Mouse (Mus musculus): ENCODE data around the gene Mst1. TPM values are rescaled to one million over a fixed set of nuclear protein-coding genes. Genes with fewer than 3 reads are reported as not detected.

Mst1 gene
- total RNA-seq, 2 experiments from 2014 or later = not detected

DNA sequence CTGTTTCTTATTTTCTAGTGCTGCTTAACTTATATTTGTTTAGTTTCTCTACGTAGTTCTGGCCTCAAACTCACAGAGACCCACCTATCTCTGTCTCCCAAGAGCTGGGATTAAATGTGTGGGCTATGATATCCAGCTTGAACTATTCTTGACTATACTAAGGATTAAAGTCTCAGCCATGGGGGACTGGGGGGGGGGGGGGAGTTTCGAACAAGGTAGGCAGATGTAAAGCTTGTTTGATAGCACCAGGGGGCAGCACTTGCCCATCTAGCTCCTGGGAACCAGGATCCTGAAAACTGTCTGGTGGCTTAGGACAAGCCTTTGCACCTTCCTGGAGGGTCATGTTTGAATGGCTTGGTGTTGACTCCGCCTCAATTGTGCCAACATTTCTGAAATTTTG, 15.3 kb downstream of the Mst1 start:
- peak in 1 of 2 experiments; percentile 64 for DNase-seq (ENCODE audit: low spot score in 2 of 2)

- DNase-seq (ENCODE audit: low spot score in 2 of 2) = no peak
Observed at GRCm38 (mm10) chr9:108095949-108096712, 15.9 kb downstream of the Mst1 start.

DNA sequence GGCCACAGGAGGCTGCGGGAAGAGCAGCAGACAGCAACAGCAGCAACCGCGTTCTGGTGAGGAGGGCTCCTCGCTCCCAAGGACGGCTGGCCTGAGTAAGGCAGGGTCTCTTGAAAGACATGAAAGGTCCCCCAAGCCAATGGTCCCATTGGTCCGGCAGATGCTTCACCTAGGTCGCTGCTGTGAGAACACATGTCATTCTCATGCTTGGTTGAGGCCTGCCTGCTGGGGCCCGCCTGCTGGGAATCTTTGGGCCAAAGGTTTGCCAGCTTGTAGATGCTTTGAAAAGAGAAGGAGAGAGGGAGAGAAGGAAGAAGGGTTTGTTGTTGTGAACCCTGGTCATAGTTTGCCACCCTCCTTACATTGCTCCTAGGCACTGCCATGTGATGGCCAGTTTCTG, 19.4 kb downstream of the Mst1 start:
- DNase-seq (ENCODE audit: low spot score in 2 of 2) = no peak

- no peak for DNase-seq (ENCODE audit: low spot score in 2 of 2)
Observed at GRCm38 (mm10) chr9:108104766-108105548, 24.7 kb downstream of the Mst1 start.

- DNase-seq (ENCODE audit: low spot score in 2 of 2) = no peak
Observed at GRCm38 (mm10) chr9:108105549-108105863, 25.3 kb downstream of the Mst1 start.

DNA sequence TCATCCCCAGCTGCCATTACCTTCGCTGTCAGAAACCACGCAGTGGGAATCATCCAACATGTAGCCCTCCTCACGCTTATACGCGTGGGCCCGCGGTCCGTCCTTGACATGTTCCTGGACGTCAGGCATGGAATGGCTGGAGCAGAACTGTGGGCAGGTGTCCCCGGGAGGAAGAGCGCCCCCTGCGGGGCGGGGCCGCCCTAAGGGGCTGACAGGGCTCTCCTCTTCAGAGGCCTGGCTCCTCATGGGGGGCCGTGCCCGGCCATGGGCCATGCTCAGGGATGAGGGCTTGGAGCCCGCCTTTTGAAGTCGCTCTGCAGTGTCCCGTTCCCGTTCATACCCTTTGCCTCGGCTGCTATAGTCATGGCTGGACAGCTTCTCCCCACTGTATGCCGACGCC, 25.9 kb downstream of the Mst1 start:
- no peak for DNase-seq (ENCODE audit: low spot score in 2 of 2)

DNA sequence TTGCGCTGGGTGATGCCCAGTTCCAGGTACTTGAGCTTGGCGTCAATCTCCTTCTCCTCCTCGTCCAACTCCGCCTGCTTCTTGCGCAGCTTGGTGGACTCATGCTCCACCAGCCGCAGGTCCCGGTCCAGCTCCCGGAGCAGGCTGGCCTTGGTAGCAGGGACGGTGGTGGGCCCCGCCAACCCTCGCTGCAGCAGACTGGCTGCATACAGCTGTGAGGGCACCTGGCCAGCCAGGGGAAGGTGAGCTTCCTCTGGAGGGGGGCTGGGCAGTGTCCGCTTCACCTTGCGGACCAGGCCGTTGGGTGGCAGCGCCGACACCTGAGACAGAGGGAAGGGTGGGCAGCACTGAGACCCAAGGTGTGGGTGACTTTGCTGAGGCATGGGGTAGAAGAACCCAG, 27.6 kb downstream of the Mst1 start:
- DNase-seq (ENCODE audit: low spot score in 2 of 2) = no peak

GRCm38 (mm10) chr9:108110160-108110559, 29.9 kb downstream of the Mst1 start:
- no peak for DNase-seq (ENCODE audit: low spot score in 2 of 2)

DNA sequence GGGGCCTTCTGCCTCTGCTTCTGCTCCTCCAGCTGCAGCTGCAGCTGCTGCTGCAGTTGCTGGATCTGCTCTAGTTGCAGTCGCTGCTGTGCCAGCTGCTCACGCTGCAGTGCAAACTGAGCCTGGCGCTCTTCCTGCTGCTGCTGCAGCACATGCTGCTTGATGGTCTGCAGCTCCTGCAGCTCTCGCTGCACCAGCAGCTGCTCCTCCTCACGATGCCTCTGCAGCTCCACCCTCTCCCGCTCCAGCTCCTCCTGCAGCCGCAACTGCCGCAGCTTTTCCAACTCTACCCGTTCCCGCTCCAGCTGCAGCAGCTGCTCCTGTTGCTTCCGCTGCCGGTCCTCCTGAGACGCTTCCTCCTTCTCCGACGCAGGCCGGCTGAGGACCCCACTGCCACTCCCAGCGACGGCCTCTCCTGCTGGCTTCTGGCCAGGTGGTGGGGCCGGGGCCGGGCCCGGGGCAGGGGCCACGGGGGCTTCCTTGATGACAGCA, 30.9 kb downstream of the Mst1 start:
- DNase-seq (ENCODE audit: low spot score in 2 of 2) = no peak

- no peak for DNase-seq (ENCODE audit: low spot score in 2 of 2)
Observed at GRCm38 (mm10) chr9:108111593-108112121, 31.4 kb downstream of the Mst1 start.

GRCm38 (mm10) chr9:108112719-108113340, 32.6 kb downstream of the Mst1 start:
- no peak for DNase-seq (ENCODE audit: low spot score in 2 of 2)

GRCm38 (mm10) chr9:108115290-108116077, 35.2 kb downstream of the Mst1 start:
- DNase-seq (ENCODE audit: low spot score in 2 of 2) = no peak

GRCm38 (mm10) chr9:108117143-108117542, 36.9 kb downstream of the Mst1 start:
- no peak for DNase-seq (ENCODE audit: low spot score in 2 of 2)

- DNase-seq (ENCODE audit: low spot score in 2 of 2) = no peak
Observed at GRCm38 (mm10) chr9:108119891-108120411, 39.7 kb downstream of the Mst1 start.

GRCm38 (mm10) chr9:108120671-108121070, 40.4 kb downstream of the Mst1 start:
- no peak for DNase-seq (ENCODE audit: low spot score in 2 of 2)

- DNase-seq (ENCODE audit: low spot score in 2 of 2) = no peak
Observed at GRCm38 (mm10) chr9:108121170-108121969, 41.1 kb downstream of the Mst1 start.

DNA sequence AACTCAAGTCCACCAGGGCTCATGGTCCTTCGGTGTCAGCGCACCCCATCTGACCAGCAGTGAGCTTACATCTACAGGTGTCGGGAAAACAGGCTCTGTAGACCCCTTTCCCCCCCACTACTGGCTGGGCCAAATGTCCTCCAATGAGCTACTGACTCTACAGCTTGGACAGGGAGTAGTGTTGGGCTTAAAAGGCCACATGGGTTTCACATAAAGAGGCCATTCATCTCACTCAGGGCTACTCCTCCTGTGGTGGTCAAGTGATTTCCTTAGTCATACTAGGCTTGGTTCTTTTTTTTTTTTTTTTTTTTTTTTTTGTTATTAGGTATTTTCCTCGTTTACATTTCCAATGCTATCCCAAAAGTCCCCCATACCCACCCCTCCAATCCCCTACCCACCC, 43.7 kb downstream of the Mst1 start:
- no peak for DNase-seq (ENCODE audit: low spot score in 2 of 2)

DNA sequence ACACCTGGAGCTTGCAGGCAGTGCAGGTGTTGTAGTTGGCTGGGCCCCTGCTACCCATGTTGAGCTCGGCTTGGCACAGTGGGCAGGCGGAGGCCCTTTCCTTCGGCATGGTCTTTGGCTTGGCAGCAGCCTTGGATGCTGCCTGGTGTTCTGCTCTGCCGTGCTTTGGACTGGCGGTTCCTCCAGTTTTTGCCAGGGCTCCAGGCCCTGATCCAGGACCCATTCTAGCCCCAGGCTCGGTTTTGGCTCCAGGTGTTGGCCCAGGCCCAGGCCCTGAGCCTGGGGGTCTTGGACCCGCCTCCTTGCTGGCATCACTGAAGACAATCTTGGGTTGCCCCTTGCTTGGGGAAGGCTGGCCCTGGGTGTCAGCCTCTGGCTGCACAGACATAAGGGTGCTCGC, 45.5 kb downstream of the Mst1 start:
- DNase-seq (ENCODE audit: low spot score in 2 of 2) = no peak

- DNase-seq (ENCODE audit: low spot score in 2 of 2) = no peak
Observed at GRCm38 (mm10) chr9:108126436-108127180, 46.4 kb downstream of the Mst1 start.
